Mouse (Mus musculus) thymus, postnatal 25 days (tissue): ENCODE results near the gene Sema3f.
A peak's percentile ranks its signal among the peaks of the same experiment; 100 is the strongest.

ENCODE experiments used
- DNase-seq: peaks from one replicate; pipeline ENCODE4 v3.0.0; 2022

Sema3f gene

DNA sequence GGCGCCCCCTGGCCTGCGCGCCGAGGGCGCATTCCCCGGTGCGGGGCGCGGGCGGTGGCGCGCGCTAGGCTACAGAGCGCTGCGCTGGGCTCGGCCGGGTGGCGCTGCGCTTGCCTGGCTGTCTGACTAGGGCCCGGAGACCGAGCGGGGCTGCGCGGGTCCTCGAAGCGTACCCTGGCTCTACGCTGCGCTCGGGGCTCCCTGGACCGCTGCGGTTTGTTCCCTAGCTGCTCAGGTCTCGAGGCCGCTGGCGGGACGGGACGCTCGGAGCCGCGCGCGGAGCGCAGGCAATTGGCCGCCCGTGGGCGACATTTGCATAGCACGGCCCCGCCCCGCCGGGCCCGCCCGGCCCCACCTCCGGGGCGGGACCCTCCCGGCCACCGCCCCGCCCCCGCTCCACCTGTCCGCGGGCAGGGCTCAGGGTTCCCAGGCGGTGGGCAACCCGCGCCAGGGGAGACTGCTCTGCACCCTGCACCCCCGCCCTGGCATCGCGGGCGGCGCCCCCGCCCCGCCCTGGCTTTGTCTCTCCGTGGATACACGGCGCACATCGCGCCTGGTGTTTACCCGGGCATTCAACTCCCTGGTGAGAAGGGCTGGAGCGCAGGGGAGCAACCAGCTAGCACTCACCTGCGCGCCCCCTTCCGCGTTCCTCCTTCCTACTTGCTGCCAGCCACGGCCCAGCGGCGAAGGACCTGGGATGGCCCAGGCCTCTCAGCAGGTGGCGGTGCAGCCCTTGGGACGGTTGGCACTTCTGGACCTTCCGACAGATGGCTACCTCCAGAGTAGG lies at the start of gene Sema3f:
Gene Sema3f, minus strand, starts transcription at position 779 of the 787 bp plus-strand sequence.
- peak; percentile 86 for DNase-seq

DNA sequence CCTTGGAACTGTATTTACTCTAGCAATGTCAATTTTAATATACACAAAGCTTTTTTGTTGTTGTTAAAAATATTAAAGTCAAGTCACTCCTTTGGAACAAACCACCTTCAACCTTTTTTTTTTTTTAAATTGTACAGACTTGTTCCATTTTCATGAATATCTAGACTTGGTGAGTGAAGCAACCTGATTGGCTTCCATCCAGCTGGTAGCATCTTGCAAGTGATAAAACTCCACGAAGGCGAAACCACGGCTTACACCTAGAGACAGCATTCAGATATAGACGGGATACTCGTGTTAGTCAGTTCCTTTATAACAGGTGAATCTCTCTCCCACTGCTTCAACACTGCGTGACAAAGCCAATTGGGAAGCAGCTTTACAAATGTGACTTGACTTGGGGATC lies 49.3 kb upstream of the Sema3f start:
- DNase-seq: no peak

GRCm38 (mm10) chr9:107750378-107750777 lies 40.1 kb upstream of the Sema3f start:
- DNase-seq: no peak

DNA sequence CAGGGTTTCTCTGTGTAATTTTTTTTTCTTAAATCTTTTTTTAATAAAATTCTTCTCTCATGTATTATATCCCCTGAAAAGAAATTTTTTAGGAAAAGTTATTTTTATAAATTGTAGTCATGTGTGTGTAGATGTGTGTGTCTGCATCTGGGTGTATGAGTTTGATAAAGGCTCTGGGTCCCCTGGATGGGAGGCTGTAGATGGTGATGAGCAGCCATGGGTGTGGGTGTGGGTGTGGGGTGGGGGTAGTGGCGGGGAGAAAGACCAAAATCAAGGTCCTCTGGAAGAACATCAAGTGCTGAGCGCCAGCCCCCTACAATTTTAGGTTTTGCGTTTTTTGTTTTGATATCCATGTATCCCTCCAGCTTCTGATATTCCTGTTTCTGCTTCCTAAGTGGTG lies 37.8 kb upstream of the Sema3f start:
- no peak for DNase-seq

GRCm38 (mm10) chr9:107747310-107747709 lies 37.0 kb upstream of the Sema3f start:
- no peak for DNase-seq

- no peak for DNase-seq
These were observed 36.4 kb upstream of the Sema3f start for GRCm38 (mm10) chr9:107746679-107747078.

DNA sequence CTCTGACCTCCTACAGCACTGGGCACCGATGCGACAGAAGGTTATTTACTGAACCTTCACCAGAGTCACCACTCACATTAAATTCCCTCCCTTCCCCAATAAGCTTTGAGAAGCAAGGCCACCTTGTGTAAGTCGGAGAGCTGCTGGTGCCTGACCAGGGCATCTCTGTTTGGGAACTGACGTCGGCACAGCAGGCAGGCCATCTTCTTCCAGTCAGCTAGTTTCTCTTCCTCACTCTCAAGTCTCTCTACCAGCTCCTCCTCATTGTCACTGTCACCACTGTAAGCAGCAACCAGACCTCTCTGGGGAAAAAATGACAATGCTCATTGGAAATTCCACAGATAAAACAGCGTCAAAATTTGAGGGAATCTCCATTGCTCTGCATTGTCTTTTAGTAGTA lies 33.8 kb upstream of the Sema3f start:
- DNase-seq: no peak

- DNase-seq: no peak
These were observed 28.5 kb upstream of the Sema3f start for GRCm38 (mm10) chr9:107738841-107739202.

- DNase-seq: peak; percentile 92
These were observed 28.0 kb upstream of the Sema3f start for GRCm38 (mm10) chr9:107738020-107738840.

- peak; percentile 71 for DNase-seq
These were observed 25.9 kb upstream of the Sema3f start for GRCm38 (mm10) chr9:107736185-107736485.

DNA sequence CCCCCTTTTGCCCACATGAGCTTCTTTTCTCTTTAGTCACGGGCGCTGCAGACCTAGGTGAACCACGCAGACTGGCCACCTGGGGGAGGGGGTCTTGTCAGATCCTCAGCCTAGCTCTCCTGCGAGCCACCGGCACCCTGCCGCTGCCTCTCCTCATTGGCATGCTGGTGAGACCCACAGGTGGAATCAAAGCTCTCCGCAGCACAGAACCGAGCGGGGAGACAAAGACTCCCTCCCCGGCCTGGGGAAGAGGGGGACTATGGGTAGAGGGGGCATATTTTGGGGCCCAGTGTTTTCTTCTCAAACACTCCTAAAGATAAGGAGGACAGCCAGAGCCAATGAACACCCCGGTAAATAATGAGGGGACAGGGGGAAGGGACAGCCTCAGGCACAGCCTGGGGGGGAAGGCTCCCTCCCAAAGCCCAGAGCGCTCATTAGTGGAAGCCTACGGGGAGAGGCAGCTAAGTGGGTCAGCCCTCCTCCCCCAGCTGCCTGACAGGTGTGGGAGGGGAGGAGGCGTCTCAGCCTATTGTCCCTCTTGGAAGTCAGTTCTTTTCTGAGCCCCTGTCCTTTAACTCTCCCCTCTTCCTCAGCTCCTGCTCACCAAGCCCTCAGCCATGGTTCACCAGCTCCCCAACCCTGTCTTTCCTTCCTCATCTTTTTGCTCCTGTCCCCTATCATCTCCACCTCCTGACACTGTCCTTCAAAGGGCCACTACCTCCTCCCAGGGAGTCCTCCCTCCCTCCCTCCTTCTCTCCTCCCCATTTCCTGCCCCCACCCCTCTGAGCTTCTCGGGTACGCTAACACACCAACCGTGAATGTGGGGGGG lies 25.3 kb upstream of the Sema3f start:
- peak; percentile 72 for DNase-seq

- DNase-seq: no peak
These were observed 24.3 kb upstream of the Sema3f start for GRCm38 (mm10) chr9:107734567-107734971.

DNA sequence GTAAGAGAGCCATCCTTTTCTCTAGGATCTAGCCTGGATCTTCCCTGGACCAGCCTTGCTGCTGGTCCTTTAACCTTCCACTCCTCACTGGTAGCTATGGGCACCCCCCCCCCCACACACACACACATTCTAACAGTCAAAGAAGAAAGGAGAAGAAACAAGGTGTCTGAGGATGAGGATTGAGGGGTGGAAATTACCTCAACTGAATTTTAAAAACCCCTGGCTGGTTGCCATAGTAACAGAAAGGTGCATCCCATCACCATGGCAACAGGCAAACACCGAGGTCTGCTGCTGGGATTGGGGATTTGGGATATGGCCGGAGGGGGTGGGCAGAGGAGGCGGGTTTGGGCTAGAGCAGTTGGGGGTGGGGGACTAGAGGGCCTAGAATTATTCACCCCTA lies 19.4 kb upstream of the Sema3f start:
- DNase-seq: no peak

- DNase-seq: no peak
These were observed 18.8 kb upstream of the Sema3f start for GRCm38 (mm10) chr9:107728919-107729670.

GRCm38 (mm10) chr9:107727041-107727440 lies 16.8 kb upstream of the Sema3f start:
- no peak for DNase-seq

DNA sequence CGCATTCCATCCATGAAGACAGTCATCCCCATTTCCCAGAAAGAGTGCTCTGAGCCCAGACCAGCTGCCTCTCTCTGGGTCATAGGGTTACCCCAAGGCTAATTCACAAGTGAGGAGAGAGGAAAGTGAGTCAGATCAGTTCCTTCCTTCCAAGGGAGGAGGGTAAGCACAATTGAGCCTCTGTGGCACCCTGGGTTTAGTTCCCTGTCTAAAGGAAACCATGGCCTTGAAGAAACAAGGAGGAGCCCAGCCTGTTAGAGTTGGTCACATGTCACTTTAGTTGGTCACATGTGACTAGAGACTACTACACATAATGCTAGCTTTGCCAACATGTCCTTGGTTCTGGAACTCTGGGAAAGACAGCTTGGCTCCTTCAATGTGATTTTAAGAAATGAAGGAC lies 14.5 kb upstream of the Sema3f start:
- DNase-seq: no peak

DNA sequence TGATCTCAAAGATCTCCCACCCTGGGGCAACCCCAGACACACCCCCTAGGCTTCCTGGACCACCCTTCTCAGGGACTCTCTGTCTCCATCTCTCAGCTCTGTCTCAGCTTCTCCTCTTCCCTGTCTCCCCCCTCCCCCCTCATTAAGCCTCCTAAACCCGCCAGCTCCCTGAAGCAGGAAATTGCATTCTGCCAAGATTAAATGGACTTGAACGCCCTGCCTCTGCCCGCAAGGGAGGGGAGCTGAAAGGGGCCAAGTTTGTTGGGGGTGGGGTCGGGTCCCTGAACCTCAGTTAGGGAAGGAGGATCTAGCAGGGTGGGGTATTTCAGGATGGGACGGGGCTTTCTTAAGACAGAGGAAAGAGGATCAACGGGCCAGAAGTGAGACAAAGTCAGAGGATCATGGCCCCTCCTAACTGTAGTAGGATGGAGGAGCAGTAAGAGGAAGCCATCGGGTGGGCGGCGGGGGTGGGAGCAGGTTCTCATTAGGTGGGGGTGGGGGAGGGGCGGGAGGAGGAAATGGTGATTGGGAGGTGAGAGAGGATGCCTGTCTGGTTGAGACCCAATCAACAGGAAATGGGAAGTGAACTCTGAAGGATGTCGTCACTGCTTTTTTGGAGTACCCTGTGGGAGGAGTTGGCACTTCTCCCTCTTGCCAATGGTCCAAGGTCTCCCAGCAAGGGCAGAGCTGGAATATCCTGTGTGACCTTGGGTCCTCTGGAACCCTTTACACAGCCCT lies 13.7 kb upstream of the Sema3f start:
- DNase-seq: no peak

GRCm38 (mm10) chr9:107723292-107723691 lies 13.0 kb upstream of the Sema3f start:
- DNase-seq: no peak

GRCm38 (mm10) chr9:107718781-107719540 lies 8.7 kb upstream of the Sema3f start:
- DNase-seq: peak; percentile 28

- DNase-seq: no peak
These were observed 6.7 kb upstream of the Sema3f start for GRCm38 (mm10) chr9:107716951-107717350.

- DNase-seq: no peak
These were observed 5.4 kb upstream of the Sema3f start for GRCm38 (mm10) chr9:107715632-107716031.
